Mouse (Mus musculus): ENCODE data around the gene Adamtsl4.

Adamtsl4 gene

DNA sequence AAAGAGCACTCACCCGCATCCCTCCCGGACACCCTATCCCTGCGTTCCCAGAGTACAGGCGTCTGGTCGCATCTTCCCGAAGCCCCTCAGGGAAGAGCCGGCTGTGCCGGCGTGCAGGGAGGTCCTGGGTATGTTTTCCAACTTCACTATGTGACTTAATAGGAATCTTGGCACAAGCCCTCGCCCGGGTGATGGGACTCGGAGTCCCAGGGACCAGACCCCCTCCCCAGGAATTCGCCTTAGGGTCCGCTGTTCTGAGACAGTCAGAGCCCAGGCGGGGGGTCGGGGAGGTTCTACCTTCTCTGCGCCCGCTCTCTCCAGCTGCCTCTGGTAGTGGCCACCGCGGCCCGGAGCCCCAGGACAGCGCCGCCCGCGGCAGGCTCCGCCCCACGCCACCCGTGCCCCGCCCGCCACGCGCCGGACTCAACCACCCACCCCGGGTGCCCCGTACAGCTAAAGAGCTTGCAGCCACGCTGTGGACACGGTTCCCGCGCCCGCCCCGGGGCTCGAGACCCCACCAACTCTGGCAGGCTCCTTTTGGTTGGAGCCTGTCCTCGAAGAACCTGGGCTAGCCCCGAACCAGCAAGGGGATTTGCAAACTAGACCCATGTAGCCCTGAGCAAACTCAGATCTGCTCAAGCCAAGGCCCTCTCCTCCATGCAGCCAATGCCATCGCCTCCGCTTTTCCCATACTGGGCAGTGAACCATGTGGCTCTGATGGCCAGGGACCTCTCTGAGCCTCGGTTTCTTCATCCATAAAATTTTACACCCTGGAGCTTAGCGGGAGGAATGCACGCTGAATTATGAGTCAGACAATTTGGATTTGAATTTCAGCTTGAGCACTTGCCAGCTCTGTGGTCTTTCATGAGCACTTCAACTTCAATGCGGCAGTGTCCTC lies at the start of gene Adamtsl4:
Adamtsl4 (minus strand) TSS at position 394 of the 898 bp plus-strand sequence.
- DNase-seq (ENCODE audit: low read depth, low spot score): peak; percentile 59

DNA sequence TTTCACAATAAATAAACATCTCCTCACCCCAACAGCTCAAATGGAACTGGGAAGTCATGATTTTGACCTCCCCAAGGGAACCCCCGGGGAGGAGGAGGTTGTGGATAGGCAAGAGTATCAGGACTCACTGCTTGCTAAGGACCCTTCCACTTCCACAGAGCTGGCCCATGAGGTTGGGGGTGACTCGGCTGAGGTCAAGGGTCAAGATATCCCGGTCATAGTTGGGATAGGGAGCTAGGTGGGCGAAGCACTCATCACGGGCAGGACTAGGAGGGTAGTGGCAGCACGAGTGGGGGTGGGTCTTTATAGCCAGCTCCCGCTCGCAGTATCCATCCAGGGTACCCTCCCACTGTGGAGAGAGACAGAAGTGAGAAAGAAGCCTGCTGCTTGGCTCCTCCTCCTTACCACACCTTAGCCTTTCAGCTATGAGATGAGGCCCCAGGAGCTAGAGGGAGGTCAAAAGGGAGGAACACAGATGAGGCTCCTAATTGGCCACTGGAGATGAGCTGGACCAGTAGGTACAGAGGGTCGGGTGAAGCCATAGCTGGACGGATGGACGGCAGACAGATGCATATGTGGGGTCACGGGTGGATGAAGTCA lies 47.5 kb upstream of the Adamtsl4 start:
- no peak for DNase-seq (ENCODE audit: low read depth, low spot score)

DNA sequence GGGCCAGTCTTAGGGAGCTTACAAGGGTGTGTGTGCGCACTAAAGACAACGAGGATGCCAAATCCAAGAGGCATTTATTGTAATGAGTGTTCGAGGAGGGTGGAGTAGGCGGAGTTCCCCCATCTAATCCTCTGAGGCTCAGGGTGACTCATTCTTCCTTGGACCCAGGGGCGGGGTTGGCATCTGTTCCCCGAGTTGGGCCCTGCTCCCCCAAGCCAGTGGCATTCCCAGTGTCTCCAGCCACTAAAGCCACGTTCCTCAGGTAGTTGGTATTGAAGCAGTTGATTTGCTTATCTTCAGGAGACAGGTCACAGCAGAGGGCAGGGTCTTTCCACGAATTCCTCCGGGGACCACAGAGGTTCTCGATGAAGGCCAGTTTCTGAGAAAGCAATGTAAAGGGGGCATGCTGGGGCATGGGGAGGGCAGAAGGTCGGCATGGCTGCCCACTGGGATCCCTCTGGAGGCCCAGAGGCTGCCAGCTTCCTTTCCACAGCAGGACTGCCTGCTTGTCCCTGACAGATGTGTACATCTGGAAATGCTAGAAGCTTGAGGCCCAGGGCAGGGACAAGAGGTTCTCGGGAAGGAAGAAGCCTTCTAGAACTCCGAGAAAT lies 46.5 kb upstream of the Adamtsl4 start:
- DNase-seq (ENCODE audit: low read depth, low spot score): no peak

DNA sequence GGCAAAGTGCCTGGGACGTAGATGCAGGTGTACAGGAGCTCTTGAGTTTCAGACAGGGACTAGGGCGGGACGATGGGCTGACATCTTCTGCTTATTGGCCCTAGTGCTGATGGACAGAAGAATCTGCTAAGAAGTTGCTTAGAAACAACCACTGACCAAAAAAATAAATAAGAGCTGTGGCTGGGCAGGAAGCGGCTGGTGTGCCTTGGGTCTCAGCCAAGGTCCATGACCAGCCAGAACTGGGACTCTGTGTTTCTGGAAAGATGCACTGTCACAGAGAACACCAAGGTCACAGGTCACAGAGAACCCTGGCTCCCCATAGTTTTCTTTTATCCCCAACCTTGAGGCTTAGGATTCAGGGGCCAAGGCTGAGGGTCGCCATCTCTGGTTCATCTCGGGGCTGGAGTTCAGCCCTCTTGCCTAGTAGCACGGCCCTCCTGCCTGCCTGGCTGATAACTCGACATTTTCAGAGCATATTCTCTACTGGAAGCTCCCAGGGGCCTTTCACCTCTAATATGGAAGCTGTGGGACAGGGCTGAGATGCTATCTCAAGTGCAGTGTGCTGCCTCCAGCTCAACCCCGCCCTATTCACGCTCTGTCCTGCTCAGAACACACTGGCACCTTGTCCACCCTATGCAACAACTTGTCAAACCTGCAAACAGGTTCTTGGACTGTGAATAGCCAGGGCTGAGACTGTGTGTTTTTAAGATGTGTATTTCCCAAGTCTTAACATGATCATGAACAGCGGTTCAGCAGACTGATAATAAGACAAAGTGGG lies 45.2 kb upstream of the Adamtsl4 start:
- DNase-seq (ENCODE audit: low read depth, low spot score): no peak

DNA sequence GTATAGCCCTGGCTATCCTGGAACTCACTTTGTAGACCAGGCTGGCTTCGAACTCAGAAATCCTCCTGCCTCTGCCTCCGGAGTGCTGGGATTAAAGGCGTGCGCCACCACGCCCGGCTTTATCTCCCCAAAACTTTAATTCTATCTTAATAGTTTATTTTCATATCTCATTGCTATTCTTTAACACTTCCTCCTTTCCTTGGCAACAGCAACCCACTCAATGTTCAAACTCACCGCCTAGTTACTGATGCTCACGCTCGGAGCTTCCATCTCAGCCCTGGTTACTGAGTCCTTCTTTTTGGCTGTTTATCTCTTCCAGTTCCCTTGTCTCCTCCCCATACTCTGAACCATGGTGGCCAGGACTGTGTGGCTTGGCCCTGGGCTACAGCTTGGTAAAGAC lies 44.6 kb upstream of the Adamtsl4 start:
- no peak for DNase-seq (ENCODE audit: low read depth, low spot score)

DNA sequence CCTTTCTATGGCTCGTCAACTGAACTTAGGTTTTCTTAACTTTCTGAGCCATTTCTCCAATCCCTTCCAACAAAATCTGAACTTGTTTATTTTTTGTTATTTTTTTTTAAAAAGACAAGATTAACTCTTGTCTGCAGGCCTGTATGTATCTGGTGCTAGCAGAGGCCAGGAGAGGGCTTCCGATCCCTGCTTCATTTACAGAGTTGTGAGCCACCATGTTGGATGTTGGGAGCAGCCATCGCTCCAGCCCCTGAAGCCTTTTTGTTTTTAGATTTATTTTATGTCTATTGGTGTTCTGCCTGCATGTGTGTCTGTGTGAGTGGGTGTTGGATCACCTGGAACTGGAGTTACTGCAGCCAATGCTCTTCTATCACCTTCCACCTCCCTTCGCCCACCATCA lies 44.1 kb upstream of the Adamtsl4 start:
- no peak for DNase-seq (ENCODE audit: low read depth, low spot score)

DNA sequence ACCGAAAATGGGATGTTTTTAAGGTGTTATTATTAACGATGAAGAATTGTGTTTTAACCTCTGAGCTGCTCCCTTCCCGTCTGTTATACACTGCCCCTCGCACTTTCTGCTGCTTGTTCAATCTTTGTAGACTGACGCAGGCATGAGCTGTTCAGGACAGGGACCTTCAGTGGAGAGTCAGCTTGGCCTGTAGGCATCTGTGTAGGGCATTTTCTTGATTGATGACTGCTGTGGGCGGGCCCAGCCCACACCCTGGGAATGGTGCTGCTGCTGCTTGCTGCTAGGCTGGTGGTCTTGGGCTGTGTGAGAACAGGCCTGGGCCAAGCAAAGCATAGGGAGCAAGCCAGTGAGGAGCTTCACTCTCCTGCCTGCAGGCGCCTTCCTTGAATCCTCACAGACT lies 42.7 kb upstream of the Adamtsl4 start:
- DNase-seq (ENCODE audit: low read depth, low spot score): no peak

DNA sequence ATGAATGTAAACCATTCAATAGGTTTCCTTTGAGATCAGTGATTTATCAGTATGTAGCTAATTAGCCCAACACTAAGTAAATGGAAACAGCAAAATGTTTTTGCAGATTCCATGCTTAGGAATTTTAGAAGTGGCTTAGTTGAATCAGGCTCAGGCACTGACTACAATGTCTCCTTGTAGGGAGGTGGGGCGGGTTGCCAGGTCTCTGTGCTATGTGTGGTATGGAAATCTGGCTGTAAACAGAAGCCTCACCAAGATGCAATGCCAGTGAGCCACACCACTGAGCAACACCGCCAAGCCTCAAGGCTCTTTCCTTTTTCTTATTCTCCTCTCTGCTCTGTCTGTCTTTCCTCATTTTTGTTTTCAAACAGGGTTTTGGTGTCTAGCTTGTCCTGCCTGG lies 41.2 kb upstream of the Adamtsl4 start:
- no peak for DNase-seq (ENCODE audit: low read depth, low spot score)

DNA sequence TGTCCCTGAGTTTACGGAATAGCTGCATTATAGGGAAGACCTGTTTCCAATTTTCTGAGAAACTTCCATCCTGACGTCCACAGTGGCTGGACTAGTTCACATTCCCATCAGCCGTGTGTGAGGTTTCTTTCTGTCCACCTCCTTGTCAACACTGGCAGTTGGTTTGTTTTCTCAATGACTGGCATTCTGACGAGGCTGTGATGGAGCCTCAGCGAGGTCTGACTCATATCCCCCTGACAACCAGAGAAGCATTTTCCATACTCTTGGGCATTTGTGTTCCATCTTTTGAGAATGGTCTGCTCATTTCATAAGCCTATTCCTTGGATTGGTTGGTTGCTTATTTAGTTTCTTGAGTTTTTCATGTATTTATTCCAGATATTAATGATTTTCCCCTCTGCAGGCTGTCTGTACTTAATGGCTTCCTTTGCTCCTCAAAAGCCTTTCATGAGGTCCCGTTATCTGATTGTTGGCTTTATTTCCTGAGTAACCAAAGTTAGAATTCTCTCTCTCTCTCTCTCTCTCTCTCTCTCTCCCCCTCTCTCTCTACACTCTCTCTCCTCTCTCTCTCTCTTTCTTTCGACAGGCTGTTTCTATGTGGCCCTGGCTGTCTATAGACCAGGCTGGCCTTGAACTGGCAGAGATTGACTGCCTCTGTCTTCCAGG lies 39.1 kb upstream of the Adamtsl4 start:
- no peak for DNase-seq (ENCODE audit: low read depth, low spot score)

DNA sequence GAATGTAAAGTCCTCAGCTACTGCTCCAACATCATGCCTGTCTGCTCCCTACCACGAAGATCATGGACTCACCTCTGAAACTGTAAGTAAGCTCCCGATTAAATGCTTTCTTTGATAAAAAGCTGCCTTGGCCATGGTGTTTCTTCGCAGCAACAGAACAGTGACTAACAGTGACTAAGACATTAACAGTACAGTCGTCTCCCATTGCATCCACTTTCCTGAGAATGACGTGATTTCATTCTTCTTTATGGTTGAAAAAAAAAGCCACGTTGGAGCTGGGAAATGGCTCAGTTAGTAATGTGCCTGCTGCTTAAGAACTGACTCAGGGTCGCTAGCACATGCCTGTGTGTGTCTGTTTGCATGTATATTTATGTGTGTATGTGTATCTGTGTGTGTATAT lies 38.1 kb upstream of the Adamtsl4 start:
- DNase-seq (ENCODE audit: low read depth, low spot score): no peak

DNA sequence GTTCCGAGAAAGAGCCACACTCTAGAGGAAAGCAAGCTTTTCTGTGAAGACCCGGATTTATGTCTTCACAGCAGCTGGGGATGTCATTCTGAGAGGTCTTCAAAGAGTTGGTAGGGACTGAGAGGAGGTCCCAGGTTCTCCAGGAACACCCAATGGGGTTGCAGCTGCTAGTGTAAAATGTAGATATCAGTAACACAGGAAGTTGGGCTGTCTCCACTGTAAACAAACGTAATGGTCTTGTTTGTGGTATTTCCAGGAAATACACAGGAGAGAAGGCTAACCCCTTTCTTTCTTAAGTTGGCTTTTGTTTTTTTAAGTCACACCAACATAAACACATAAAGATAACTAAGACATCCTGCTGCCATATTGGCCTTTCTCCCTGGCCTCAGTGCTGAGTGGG lies 34.7 kb upstream of the Adamtsl4 start:
- DNase-seq (ENCODE audit: low read depth, low spot score): peak; percentile 74

DNA sequence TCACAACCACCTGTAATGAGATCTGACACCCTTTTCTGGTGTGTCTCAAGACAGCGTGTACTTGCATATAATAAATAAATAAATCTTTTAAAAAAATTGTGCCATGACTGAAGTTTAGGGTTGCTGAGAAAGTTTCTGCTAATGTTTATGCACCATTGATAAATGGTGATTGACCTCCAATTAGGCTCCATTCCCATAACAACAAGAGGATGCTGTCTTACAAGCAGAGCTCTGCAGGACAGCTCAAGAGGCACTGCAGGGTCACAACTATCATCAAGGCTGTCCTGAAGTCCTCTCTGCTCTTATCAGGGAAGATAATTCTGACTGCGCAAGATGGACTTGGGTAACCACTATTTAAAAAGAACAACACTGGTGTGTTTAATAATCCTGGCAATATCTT lies 30.4 kb upstream of the Adamtsl4 start:
- no peak for DNase-seq (ENCODE audit: low read depth, low spot score)

DNA sequence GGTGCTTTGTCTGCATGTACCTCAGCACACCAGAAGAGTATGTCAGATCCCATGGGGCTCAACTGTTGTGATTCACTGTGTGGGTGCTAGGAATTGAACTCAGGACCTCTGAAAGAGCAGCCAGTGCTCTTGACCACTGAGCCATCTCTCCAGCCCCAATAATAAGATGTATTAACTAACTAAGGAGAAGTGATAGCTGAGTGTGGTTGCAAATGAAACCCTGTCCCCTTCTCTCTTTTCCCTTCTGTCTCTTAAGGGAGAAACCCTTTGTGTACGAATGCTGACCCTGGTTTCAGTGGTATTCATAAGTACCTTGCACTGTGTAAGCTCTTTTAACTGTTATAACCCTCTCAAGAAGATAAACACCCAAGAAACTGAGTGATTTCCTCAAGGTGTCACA lies 28.4 kb upstream of the Adamtsl4 start:
- DNase-seq (ENCODE audit: low read depth, low spot score): no peak

DNA sequence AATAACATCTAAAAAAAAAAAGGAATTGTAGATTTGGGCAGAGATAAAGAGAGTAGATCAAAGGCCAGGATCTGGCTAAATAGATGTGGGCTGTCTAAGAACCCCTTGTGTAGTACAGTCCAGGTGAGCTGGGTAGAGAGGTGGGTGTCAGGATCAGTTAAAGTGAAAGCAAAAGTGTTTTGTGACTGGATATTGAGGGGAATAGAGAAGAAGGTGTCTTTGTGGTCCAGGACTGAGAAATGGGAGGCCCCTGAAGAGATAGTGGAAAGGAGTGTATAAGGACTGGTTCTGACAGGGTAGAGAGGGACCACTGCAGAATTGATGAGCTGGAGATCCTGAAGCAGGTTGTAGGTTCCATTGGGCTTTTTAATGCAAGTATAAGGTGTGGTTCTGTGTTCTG lies 22.2 kb upstream of the Adamtsl4 start:
- peak; percentile 40 for DNase-seq (ENCODE audit: low read depth, low spot score)

DNA sequence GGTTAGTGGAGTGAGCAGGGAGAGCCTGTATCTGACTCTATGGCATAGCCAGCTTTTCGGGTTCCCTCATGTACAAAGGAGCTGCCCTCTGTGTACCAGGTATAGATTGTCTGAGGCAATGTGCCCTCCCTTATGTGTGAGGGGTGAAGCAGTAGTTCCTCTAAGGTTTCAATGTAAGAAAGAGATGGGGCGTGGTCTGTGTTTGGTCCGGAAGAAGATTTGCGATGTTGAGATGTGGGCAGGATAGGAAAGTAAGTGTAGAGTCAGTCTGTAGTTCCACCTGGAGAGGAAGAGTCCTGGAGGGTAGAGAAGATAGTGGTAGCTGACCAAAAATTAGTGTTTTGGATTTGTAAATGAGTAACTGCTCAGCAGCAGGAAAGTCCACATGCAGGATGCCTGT lies 21.3 kb upstream of the Adamtsl4 start:
- peak; percentile 62 for DNase-seq (ENCODE audit: low read depth, low spot score)

DNA sequence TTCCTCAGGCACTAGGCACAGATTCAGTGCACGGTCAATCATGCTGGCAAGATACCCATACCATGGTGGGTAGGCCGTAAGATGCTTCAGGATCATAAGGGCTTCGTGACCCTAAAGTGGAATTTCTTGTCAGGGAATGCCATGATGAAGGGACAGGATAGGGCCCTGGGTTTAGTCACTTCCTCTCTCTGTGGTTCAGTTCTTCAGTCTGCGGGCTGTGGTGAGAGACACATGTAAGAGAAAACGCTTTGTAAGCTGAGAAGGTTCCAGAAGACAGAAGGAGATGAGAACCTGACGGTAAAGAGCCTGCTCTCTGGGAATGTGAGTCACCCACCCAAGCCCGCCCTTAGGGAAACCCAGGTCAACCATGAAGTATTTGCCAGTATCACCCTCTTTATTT lies 19.8 kb upstream of the Adamtsl4 start:
- peak; percentile 72 for DNase-seq (ENCODE audit: low read depth, low spot score)

DNA sequence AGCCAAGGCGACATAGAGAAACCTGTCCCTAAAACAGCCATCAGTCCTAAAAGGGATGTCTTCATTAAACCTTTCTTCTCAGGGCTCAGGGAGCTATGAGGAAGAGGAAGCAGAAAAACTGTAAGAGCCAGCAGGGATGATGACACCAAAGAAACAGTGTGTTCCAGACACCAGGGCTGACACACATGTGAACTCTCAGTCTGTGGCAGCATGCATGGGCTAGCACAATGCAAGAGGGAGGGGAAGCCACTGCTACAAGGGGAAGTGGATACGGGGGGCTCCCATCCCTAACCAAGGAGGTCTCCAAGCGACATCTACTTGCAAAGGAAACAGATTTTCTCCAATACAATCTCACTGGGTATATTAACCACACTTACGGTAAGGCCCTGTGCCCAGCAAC lies 18.6 kb upstream of the Adamtsl4 start:
- DNase-seq (ENCODE audit: low read depth, low spot score): no peak

DNA sequence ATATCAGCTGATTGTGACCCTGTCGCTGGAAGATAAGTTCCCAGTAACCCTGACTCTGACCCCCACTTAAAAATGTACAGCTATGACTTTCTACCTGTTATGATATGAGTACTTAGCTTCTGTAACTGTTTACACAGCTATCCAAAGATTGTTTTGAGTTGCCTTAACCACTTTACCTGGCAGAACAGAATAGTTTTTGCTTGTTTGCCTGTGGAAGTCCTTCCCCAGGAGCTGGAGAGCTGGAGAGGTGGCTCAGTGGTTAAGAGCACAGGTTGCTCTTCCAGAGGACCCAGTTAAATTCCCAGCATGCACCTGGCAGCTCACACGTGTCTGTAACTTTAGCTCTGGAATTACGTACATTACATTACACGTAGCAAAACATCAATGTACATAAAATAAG lies 16.9 kb upstream of the Adamtsl4 start:
- DNase-seq (ENCODE audit: low read depth, low spot score): no peak

DNA sequence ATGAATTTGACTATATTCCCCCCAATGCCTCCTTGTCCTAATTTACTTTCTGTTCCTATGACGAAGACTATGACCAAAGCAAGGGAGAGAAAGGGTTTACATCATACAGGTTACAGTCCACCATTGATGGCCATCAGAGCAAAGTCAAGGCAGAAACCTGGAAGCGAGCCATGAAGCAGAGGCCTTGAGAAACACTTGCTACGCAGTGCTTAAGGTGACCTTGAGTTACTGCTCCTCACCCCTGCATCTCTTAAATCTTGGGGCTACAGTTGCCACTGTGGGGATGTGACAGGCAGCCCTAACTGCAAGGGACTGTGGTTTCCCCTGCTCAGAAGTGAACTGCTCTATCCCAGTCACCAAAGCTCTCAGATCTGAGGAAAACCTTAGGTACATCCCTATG lies 15.6 kb upstream of the Adamtsl4 start:
- DNase-seq (ENCODE audit: low read depth, low spot score): no peak

DNA sequence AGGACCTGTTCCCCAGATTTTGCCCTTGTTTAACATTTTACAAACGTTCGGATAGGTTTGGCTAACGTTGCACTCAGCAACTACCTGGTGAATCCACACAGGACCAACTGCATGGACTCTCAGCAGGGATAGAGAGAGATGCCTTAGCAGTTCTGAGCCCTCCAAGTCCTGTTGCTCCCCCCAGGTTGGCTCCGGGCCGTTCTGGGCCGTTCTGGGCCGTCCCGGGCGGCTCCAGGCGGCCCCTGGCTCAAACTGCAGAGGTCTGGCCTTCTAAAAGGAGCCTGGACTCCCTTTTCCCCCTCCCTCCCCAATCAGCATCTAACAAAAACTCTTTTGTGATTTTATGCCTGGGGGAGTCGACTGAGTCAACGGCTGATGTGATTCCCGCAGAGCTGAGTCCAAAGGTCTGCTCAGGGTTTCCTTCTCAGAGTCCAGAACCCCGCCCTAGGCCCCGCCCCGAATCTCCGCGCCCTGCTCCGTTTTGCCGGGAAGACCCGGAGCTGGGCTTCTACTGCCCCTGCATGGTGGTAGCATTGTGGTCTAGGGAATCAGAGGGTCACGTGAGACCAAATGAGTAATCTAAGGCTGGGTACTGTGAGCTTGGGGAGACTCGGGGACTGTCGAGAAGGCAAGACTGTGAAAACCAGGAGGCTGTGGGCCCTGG lies 14.3 kb upstream of the Adamtsl4 start:
- no peak for DNase-seq (ENCODE audit: low read depth, low spot score)

DNA sequence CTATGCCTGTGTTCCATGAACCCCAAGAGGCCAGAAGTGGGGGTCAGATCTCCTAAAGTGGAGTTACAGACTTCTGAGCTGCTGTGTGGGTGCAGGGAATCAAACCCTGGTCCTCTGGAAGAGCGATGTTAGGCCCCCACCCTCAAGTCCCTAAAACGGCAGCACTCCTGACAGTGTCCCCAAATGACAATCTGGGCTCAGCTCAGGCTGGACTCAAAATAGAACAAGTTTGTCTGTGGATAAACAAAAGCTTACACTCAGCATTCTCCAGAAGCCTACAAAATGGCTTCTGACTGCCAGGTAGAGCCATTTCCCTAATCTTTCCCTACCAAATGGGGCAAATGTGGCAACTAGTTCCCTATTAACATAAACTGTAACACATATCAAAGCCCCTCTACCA lies 13.4 kb upstream of the Adamtsl4 start:
- no peak for DNase-seq (ENCODE audit: low read depth, low spot score)
